Mouse (Mus musculus) gastrocnemius, postnatal 10 days (tissue): ENCODE results near the gene Pdc. TPM values are rescaled to one million over a fixed set of nuclear protein-coding genes. Genes with fewer than 3 reads are reported as not detected.
"Not testable (repeated sequence)": the region's sequence is repeated elsewhere in the genome, so short reads cannot be mapped to it uniquely, and the experiment has no call there.

Source experiments
- DNase-seq: peaks from one replicate; pipeline ENCODE4 v3.0.0; 2021; ENCODE audit warnings: mixed read lengths
- long read RNA-seq, 2 experiments: library from polyadenylated mRNA; stranded (forward); transcript quantifications; one replicate each; pipeline ENCODE4 v2.0.0; 2021
- total RNA-seq, 2 experiments: library from RNA; stranded (reverse); gene quantifications; 2 replicates each; pipeline ENCODE4 v1.2.3; 2021

The Pdc gene
- not detected for total RNA-seq
- long read RNA-seq, experiment 1: 0 reads
- long read RNA-seq, experiment 2: 0 reads

DNA sequence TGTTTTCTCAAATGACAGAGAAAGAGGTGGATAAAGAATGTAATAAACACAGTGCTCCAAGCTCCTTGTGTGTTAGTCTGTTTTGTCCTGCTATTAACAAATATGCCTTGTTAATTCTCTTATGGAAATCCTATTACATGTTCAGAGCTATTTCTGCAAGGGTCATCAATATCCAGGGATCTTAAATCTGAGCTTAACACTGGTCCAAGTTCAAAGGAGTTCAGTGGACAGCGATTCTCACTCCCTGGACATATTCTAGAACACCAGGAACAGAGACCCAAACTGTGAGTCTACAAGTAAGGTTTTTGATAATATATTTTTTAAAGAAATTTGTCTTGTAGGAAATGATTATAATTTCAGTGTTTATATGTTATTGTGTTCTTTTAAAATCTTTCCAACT lies at the start of gene Pdc:
TSS of gene Pdc (plus strand) at position 213 of the 400 bp plus-strand sequence.
- no peak for DNase-seq

DNA sequence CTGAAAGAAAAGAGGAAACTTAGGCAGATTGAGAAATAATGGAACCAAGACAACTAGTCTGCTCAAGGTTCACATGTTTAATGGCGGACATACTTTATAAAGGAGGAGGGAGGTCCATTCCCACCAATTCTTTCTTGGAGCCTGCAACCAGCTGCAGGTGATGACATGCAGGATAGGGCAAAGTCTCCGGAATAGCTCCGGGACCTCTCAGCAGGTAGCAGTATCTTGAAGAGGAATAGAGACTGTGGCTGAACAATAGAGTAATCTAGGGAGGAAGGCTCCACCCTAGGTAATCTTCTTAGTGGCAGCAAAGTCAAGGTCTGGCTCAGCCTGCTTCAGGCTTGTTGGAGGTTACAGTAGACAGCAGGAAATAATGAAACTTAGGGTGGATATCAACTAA lies 25.2 kb upstream of the Pdc start:
- DNase-seq: not testable (repeated sequence)

DNA sequence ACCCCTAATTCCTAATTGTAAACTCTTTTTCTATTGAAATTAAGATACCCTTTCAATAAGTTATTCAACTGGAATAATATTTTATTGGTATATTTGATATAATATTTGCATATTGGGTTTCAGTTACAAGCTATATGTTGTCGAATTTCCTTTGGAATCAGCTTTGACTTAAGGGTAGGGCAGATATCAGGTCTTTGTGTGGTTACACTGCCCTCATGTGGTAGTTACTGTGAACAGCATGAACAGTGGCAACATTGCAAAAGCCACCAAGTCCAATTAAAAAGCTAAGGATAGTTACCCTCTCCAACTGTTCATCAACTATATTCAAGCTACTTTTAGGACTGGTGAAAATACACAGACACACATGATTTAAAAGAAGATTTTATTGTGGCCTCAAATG lies 11.6 kb upstream of the Pdc start:
- DNase-seq: no peak

DNA sequence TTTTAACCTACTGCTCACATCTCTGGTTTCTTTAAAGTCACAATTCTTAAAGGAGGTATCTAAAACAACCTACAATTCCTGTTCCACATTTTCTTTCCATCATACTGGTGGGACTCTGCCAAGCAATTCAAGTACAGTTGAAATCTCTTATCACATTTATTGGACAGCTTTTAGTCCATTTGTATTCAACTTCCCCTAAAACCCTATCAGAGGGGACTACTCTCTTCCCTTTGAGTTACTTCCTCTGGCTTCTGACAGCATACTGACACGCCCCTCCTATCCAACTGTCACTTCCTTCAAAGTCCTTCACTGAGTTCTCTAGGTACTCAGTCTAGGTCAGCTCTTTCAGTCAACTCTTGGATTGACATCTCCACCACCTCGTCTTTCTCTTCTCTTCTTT lies 15.9 kb downstream of the Pdc start:
- DNase-seq: no peak

DNA sequence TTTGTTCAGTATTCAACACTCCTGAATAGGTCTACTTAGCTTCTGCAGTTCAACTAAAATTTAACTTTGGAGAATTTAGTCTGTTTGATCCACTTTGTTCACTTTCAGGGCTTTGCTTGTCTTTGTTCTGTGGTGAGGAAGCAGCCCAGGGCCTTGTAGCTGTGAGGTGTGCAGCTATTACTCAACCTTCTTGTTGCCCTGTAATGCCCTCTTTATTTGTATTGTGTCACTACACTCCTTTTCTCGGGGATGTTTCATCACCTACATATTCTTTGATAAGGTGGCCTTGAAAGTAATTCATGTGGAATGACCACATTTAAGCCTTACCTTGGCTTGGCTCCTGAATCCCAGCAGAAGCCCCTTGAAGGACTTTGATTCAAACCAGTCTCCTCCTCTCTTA lies 41.6 kb downstream of the Pdc start:
- DNase-seq: no peak

DNA sequence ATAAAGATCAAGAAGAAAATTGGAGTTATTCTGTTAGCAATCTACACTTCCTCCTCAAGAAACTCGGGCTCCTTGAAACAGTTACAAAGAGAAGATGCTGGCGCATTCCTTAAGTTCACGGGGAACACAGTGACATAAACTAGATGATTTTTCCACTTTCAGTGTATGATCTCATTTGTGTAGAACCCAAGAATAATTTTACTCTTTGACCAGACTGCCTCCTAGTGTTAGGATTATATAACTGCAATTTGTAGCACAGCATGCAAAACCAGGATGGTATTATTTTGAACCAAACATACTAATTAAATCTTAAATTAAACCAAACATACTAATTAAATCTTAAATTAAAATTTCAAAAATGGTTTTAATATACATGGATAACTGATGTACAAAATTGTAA lies 53.7 kb downstream of the Pdc start:
- DNase-seq: no peak

DNA sequence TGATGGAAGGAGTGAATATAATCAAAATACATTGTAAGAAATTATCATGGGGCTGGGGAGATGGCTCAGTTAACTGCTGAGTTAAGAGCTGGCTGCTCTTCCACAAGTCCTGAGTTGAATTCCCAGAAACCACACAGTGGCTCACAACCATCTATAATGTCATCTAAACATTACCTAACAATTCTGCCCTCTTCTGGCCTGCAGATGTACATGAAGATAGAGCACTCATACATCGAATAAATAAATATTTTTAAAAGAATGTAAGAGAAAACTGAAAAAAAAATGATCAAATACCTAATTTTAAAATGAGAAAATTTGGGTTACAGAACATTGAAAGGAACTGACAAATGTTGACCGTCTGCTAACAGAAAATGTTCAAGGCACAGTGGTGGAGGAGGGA lies 55.0 kb downstream of the Pdc start:
- DNase-seq: no peak

Other genes with a start within 250 kb of the Pdc start
- gene Ptgs2, start 219.4 kb upstream of the Pdc start, total RNA-seq: under 1 TPM; 0.33 to 0.77 TPM
- gene Tpr, start 73.4 kb downstream of the Pdc start, total RNA-seq: 100 to 1,000 TPM in 1 of 2 experiments, 10 to 100 TPM in 1; 94.6 to 106 TPM
- 10 to 100 TPM; 19.5 to 22.1 TPM for gene Odr4, start 73.7 kb downstream of the Pdc start, total RNA-seq
- 1 to 10 TPM in 1 of 2 experiments, under 1 TPM in 1; 0.97 to 1.3 TPM for gene Prg4, start 146.7 kb downstream of the Pdc start, total RNA-seq